Mouse (Mus musculus): Measurements from ENCODE around the gene Bcl11a. TPM values are rescaled to one million over a fixed set of nuclear protein-coding genes. Genes with fewer than 3 reads are reported as not detected.

Gene Bcl11a
- total and polyA plus RNA-seq, 3 experiments: 25.4 to 93.2 (median 53.5) TPM

DNA sequence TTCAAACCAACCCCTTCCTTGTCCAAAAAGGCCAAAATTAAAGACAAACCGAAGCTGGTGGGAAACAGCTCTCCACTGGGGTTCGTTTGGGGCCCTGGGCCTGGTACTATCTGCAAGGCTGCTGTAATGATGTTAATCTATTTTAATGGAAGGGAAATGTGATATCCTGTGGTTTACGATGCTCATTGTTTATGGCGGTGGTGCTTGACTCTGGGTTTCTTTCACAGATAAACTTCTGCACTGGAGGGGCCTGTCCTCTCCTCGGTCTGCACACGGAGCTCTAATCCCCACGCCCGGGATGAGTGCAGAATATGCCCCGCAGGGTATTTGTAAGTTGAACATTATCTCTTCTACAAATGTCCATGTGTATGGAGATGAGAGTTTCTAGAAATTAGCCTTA lies 80.2 kb downstream of the Bcl11a start:
- H3K4me1 ChIP-seq (ENCODE audit: insufficient read depth, low read depth, low read length): peaks cover 57% of the 10 kb centered on the region
- H3K36me3 ChIP-seq (replicated peaks): peaks cover 87% of the 10 kb centered on the region

DNA sequence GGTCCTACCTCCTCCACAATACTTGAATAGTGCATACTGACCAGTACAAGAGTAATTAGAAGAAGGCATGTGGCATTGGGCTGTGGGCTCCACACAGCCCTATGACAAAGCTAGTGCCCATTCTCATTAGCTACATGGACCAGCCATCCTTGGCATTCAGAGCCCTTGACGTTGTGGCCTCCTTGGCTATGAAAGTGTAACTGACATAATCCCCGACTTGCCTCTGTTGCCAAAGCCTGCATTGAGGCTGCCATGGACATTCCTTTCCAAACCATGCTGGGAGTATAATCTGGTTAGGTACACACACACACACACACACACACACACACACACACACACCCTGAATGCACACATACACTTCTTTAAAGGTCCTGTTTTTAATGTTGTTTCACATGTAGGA lies 81.8 kb downstream of the Bcl11a start:
- peaks cover 63% of the 10 kb centered on the region for H3K4me1 ChIP-seq (ENCODE audit: insufficient read depth, low read depth, low read length)
- H3K36me3 ChIP-seq (replicated peaks): peaks cover 89% of the 10 kb centered on the region
- H3K9me3 ChIP-seq (replicated peaks): no peaks in the 10 kb centered on the region
- no peak for ATAC-seq (ENCODE audit: extremely low read depth, insufficient number of reproducible peaks, low FRiP score, poor library complexity, severe bottlenecking)
- TF ChIP-seq TAL1 (conservative IDR thresholded peaks at IDR 0.05; ENCODE audit: low read depth, low read length) (no peak), GATA2 (IDR thresholded peaks at IDR 0.05; ENCODE audit: borderline replicate concordance, low read depth, low read length) (no peak), GATA1 (IDR thresholded peaks at IDR 0.05; ENCODE audit: borderline replicate concordance, low read length) (no peak), CTCF (IDR thresholded peaks at IDR 0.05; ENCODE audit: low read depth, low read length) (no peak), POLR2AphosphoS5 (IDR thresholded peaks at IDR 0.05; ENCODE audit: insufficient replicate concordance, low read depth, low read length) (no peak)
- H3K4me3 ChIP-seq (ENCODE audit: low read depth, low read length): no peak overlapping the region
- H3K27me3 ChIP-seq (ENCODE audit: insufficient read depth, low read length): no peaks in the 10 kb centered on the region
- DNase-seq (ENCODE audit: low spot score): no peak

More for the DNA sequence above, 80.2 kb downstream of the Bcl11a start:
- ATAC-seq (ENCODE audit: extremely low read depth, insufficient number of reproducible peaks, low FRiP score, poor library complexity, severe bottlenecking) (peak; percentile 74), DNase-seq (ENCODE audit: low spot score) (no peak)
- TF ChIP-seq GATA2 (IDR thresholded peaks at IDR 0.05; ENCODE audit: borderline replicate concordance, low read depth, low read length) (no peak), TAL1 (conservative IDR thresholded peaks at IDR 0.05; ENCODE audit: low read depth, low read length) (no peak), GATA1 (IDR thresholded peaks at IDR 0.05; ENCODE audit: borderline replicate concordance, low read length) (no peak), CTCF (IDR thresholded peaks at IDR 0.05; ENCODE audit: low read depth, low read length) (no peak), POLR2AphosphoS5 (IDR thresholded peaks at IDR 0.05; ENCODE audit: insufficient replicate concordance, low read depth, low read length) (no peak)
- Histone ChIP-seq H3K9me3 (replicated peaks) (no peaks in the 10 kb centered on the region), H3K27me3 (ENCODE audit: insufficient read depth, low read length) (no peaks in the 10 kb centered on the region), H3K4me3 (ENCODE audit: low read depth, low read length) (no peak overlapping the region)

DNA sequence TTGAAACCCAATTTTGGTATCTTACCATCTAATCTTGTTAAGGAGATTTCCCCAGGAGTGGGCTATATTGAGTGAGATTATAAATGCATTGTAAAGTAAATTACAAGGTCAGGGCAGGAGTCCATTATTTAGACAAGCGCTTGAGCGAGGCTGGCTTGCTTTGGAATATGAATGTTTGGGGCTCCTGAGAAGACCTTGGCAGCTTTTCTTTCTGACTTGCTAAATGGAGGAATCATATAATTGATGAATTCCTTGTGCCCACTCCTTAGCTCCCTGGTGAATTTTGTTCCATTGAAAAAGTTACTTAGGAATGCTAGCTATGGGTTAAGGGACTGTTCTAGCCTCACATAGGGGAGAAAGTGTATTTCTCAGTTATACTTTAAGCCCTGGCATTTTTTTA lies 83.6 kb downstream of the Bcl11a start:
- TF ChIP-seq CTCF (IDR thresholded peaks at IDR 0.05; ENCODE audit: low read depth, low read length) (no peak), TAL1 (conservative IDR thresholded peaks at IDR 0.05; ENCODE audit: low read depth, low read length) (no peak), GATA2 (IDR thresholded peaks at IDR 0.05; ENCODE audit: borderline replicate concordance, low read depth, low read length) (no peak), POLR2AphosphoS5 (IDR thresholded peaks at IDR 0.05; ENCODE audit: insufficient replicate concordance, low read depth, low read length) (no peak), GATA1 (IDR thresholded peaks at IDR 0.05; ENCODE audit: borderline replicate concordance, low read length) (no peak)
- H3K36me3 ChIP-seq (replicated peaks): peaks cover 92% of the 10 kb centered on the region
- DNase-seq (ENCODE audit: low spot score) (no peak), ATAC-seq (ENCODE audit: extremely low read depth, insufficient number of reproducible peaks, low FRiP score, poor library complexity, severe bottlenecking) (no peak)
- no peak overlapping the region for H3K4me3 ChIP-seq (ENCODE audit: low read depth, low read length)
- H3K9me3 ChIP-seq (replicated peaks): no peaks in the 10 kb centered on the region
- no peaks in the 10 kb centered on the region for H3K27me3 ChIP-seq (ENCODE audit: insufficient read depth, low read length)
- H3K4me1 ChIP-seq (ENCODE audit: insufficient read depth, low read depth, low read length): peaks cover 53% of the 10 kb centered on the region

DNA sequence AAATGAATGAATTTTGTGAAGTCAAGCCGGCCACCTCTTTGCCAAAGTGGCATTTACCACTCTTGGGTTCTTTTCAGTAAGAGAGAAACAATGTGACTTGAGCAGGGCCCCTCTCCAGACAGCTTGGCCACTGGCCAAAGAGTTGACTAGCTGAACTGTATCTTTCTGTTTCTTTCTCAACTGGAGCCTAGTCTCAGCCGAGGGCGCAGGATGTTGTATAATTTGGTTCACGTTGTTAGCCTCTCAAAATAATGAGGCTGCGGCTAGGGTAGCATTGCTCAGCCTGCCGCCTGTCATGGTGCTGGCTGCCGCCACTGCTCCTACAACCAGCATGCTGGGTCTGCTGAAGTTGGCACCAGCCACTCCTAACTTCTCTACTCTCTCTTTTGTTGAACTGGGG lies 84.2 kb downstream of the Bcl11a start:
- Histone ChIP-seq H3K36me3 (replicated peaks) (peaks cover 91% of the 10 kb centered on the region), H3K9me3 (replicated peaks) (no peaks in the 10 kb centered on the region), H3K4me1 (ENCODE audit: insufficient read depth, low read depth, low read length) (peaks cover 49% of the 10 kb centered on the region), H3K4me3 (ENCODE audit: low read depth, low read length) (no peak overlapping the region), H3K27me3 (ENCODE audit: insufficient read depth, low read length) (no peaks in the 10 kb centered on the region)
- DNase-seq (ENCODE audit: low spot score) (no peak), ATAC-seq (ENCODE audit: extremely low read depth, insufficient number of reproducible peaks, low FRiP score, poor library complexity, severe bottlenecking) (no peak)
- TF ChIP-seq TAL1 (conservative IDR thresholded peaks at IDR 0.05; ENCODE audit: low read depth, low read length) (no peak), GATA2 (IDR thresholded peaks at IDR 0.05; ENCODE audit: borderline replicate concordance, low read depth, low read length) (no peak), POLR2AphosphoS5 (IDR thresholded peaks at IDR 0.05; ENCODE audit: insufficient replicate concordance, low read depth, low read length) (no peak), GATA1 (IDR thresholded peaks at IDR 0.05; ENCODE audit: borderline replicate concordance, low read length) (no peak), CTCF (IDR thresholded peaks at IDR 0.05; ENCODE audit: low read depth, low read length) (no peak)

DNA sequence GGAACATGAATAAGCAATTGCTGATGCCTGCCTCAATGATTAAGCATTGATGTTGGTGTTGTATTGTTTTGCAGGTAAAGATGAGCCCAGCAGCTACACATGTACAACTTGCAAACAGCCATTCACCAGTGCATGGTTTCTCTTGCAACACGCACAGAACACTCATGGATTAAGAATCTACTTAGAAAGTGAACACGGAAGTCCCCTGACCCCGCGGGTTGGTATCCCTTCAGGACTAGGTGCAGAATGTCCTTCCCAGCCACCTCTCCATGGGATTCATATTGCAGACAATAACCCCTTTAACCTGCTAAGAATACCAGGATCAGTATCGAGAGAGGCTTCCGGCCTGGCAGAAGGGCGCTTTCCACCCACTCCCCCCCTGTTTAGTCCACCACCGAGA lies 85.2 kb downstream of the Bcl11a start:
- H3K27me3 ChIP-seq (ENCODE audit: insufficient read depth, low read length): no peaks in the 10 kb centered on the region
- DNase-seq (ENCODE audit: low spot score) (no peak), ATAC-seq (ENCODE audit: extremely low read depth, insufficient number of reproducible peaks, low FRiP score, poor library complexity, severe bottlenecking) (no peak)
- no peaks in the 10 kb centered on the region for H3K9me3 ChIP-seq (replicated peaks)
- peaks cover 39% of the 10 kb centered on the region for H3K4me1 ChIP-seq (ENCODE audit: insufficient read depth, low read depth, low read length)
- no peak overlapping the region for H3K4me3 ChIP-seq (ENCODE audit: low read depth, low read length)
- TF ChIP-seq GATA1 (IDR thresholded peaks at IDR 0.05; ENCODE audit: borderline replicate concordance, low read length): no peak
- no peak for TF ChIP-seq TAL1 (conservative IDR thresholded peaks at IDR 0.05; ENCODE audit: low read depth, low read length)
- TF ChIP-seq CTCF (IDR thresholded peaks at IDR 0.05; ENCODE audit: low read depth, low read length): no peak
- no peak for TF ChIP-seq POLR2AphosphoS5 (IDR thresholded peaks at IDR 0.05; ENCODE audit: insufficient replicate concordance, low read depth, low read length)
- TF ChIP-seq GATA2 (IDR thresholded peaks at IDR 0.05; ENCODE audit: borderline replicate concordance, low read depth, low read length): no peak
- H3K36me3 ChIP-seq (replicated peaks): peaks cover 84% of the 10 kb centered on the region

DNA sequence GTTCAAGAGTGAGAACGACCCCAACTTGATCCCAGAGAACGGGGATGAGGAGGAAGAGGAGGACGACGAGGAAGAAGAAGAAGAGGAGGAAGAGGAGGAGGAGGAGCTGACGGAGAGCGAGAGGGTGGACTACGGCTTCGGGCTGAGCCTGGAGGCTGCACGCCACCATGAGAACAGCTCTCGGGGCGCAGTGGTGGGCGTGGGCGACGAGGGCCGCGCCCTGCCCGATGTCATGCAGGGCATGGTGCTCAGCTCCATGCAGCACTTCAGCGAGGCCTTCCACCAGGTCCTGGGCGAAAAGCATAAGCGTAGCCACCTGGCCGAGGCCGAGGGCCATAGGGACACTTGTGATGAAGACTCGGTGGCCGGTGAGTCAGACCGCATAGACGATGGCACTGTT lies 86.2 kb downstream of the Bcl11a start:
- DNase-seq (ENCODE audit: low spot score) (no peak), ATAC-seq (ENCODE audit: extremely low read depth, insufficient number of reproducible peaks, low FRiP score, poor library complexity, severe bottlenecking) (no peak)
- peak overlapping the region; percentile 23; the same call in 1 of the 2 replicates for H3K4me3 ChIP-seq (ENCODE audit: low read depth, low read length)
- H3K9me3 ChIP-seq (replicated peaks): no peaks in the 10 kb centered on the region
- H3K27me3 ChIP-seq (ENCODE audit: insufficient read depth, low read length): no peaks in the 10 kb centered on the region
- TF ChIP-seq GATA2 (IDR thresholded peaks at IDR 0.05; ENCODE audit: borderline replicate concordance, low read depth, low read length): no peak
- TF ChIP-seq GATA1 (IDR thresholded peaks at IDR 0.05; ENCODE audit: borderline replicate concordance, low read length): no peak
- TF ChIP-seq POLR2AphosphoS5 (IDR thresholded peaks at IDR 0.05; ENCODE audit: insufficient replicate concordance, low read depth, low read length): no peak
- TF ChIP-seq TAL1 (conservative IDR thresholded peaks at IDR 0.05; ENCODE audit: low read depth, low read length): no peak
- TF ChIP-seq CTCF (IDR thresholded peaks at IDR 0.05; ENCODE audit: low read depth, low read length): no peak
- peaks cover 33% of the 10 kb centered on the region for H3K4me1 ChIP-seq (ENCODE audit: insufficient read depth, low read depth, low read length)
- peaks cover 83% of the 10 kb centered on the region for H3K36me3 ChIP-seq (replicated peaks)

Measured in G1E (cell line).